Mouse (Mus musculus): ENCODE measurements around the gene Rnf166.
A peak's percentile ranks its signal among the peaks of the same experiment; 100 is the strongest.

Gene Rnf166

GRCm38 (mm10) chr8:122475580-122476320, at the start of gene Rnf166, which contains the start of gene Ctu2:
TSS of gene Rnf166 (minus strand) at chr8:122476064.
TSS of gene Ctu2 (plus strand) at chr8:122476143.
- DNase-seq = peak; percentile 99

- peak; percentile 94 for DNase-seq
Observed at GRCm38 (mm10) chr8:122525004-122525403, 49.1 kb upstream of the Rnf166 start.

- DNase-seq = peak; percentile 95
Observed at GRCm38 (mm10) chr8:122524506-122524905, 48.6 kb upstream of the Rnf166 start.

GRCm38 (mm10) chr8:122523652-122524360, 47.9 kb upstream of the Rnf166 start:
- DNase-seq = peak; percentile 94

GRCm38 (mm10) chr8:122522796-122523651, 47.2 kb upstream of the Rnf166 start:
- peak; percentile 99 for DNase-seq

GRCm38 (mm10) chr8:122520611-122521010, 44.7 kb upstream of the Rnf166 start:
- peak; percentile 95 for DNase-seq

- DNase-seq = peak; percentile 99
Observed at GRCm38 (mm10) chr8:122517541-122518190, 41.8 kb upstream of the Rnf166 start.

GRCm38 (mm10) chr8:122515699-122516098, 39.8 kb upstream of the Rnf166 start:
- DNase-seq = peak; percentile 95

GRCm38 (mm10) chr8:122512392-122512791, 36.5 kb upstream of the Rnf166 start:
- peak; percentile 95 for DNase-seq

- peak; percentile 98 for DNase-seq
Observed at GRCm38 (mm10) chr8:122511552-122511951, 35.7 kb upstream of the Rnf166 start.

- peak; percentile 98 for DNase-seq
Observed at GRCm38 (mm10) chr8:122500856-122501255, 25.0 kb upstream of the Rnf166 start.

- no peak for DNase-seq
Observed at GRCm38 (mm10) chr8:122497912-122498311, 22.0 kb upstream of the Rnf166 start.

GRCm38 (mm10) chr8:122497016-122497734, 21.3 kb upstream of the Rnf166 start:
- DNase-seq = no peak

GRCm38 (mm10) chr8:122488387-122488786, 12.5 kb upstream of the Rnf166 start:
- DNase-seq = no peak

- DNase-seq = no peak
Observed at GRCm38 (mm10) chr8:122484831-122485230, 9.0 kb upstream of the Rnf166 start.

- DNase-seq = no peak
Observed at GRCm38 (mm10) chr8:122483877-122484276, 8.0 kb upstream of the Rnf166 start.

- DNase-seq = peak; percentile 94
Observed at GRCm38 (mm10) chr8:122482448-122482847, 6.6 kb upstream of the Rnf166 start.

- DNase-seq = peak; percentile 97
Observed at GRCm38 (mm10) chr8:122474951-122475560, 808 bp downstream of the Rnf166 start.

- DNase-seq = peak; percentile 95
Observed at GRCm38 (mm10) chr8:122473911-122474421, 1.9 kb downstream of the Rnf166 start.

GRCm38 (mm10) chr8:122470691-122471090, 5.2 kb downstream of the Rnf166 start:
- DNase-seq = no peak

GRCm38 (mm10) chr8:122469965-122470364, 5.9 kb downstream of the Rnf166 start:
- no peak for DNase-seq

Measured in heart, adult 11 months (tissue).